Mouse (Mus musculus) 416B (cell line): ENCODE results near the gene Cluap1.
A peak's percentile ranks its signal among the peaks of the same experiment; 100 is the strongest.
"Not testable (repeated sequence)": the region's sequence is repeated elsewhere in the genome, so short reads cannot be mapped to it uniquely, and the experiment has no call there.

Experiments used
- DNase-seq: peaks from one replicate; pipeline ENCODE4 v3.0.0; 2011; ENCODE audit warnings: low read depth

The Cluap1 gene

DNA sequence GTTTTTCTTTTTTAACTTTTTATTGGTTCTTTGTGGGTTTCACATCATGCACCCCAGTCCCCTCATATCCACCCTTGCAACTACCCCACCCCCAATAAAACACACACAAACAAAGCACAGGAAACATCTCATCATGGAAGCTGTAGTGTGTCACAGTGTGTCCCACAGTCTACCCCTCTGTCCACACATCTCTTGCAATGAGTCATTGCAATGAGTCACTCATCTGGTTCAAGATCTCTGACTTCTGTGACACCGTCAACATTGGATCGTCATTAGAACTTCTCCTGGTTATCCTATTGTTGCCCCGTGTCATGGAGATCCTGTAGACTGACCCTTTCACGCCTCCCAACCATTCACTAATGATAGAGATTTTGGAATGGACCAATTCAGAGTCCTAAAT, 26.1 kb downstream of the Cluap1 start:
- DNase-seq = peak; percentile 86

DNA sequence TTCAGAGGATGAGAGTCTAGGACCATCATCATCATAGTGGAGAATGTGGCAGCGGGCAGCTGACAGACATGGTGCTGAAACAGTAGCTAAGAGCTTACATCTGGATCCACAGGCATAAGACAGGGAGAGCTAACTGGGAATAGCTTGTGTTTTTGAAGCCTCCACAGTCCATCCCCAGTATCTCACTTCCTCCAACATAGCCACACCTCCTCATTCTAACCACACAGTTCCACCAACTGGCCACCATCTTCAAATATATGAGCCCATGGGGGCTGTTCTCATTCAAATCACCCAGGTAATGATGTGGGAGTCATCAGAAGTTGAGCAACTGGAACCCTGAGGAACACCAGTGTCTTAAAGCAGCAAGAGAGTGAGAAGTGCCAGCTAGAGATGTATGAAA, 42.5 kb downstream of the Cluap1 start:
- DNase-seq = no peak

DNA sequence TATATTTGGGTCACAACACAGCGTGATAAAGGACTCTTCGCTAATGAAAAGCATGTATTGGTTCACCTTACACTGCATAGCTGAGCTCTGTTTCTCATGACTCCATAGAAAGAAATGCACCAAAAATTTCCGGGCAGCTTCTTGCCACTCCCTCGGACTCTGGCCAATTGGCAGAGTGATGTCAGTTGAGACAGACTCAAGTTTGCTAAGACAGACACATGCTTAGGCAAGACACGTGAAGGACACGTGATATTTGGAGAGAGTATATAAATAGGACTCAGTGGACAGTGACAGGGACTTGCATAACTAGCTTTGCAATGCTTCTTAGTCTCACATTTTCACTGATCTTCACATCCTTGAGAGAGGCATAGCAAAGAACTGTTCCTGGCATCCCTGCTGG, 47.8 kb downstream of the Cluap1 start:
- DNase-seq = no peak

DNA sequence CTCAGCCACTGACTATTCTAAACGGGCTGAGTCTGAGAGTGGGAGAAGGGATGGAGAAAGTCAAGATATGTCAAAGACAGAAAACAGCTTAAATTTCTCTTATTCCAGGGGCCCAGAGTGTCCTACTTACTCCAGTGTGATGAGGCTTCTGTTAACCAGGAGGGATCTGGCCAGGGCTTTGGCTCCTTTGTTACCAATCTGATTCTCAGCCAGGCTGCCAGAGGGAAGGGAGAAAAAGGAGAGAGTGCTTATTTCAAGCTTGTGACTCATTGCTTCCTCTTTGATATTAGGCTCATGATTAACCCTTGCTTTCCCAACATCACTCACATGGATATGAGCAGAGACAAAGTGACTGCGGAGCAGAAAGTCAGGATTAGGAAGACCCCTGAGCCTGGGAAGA, 50.7 kb downstream of the Cluap1 start:
- DNase-seq = peak; percentile 80

DNA sequence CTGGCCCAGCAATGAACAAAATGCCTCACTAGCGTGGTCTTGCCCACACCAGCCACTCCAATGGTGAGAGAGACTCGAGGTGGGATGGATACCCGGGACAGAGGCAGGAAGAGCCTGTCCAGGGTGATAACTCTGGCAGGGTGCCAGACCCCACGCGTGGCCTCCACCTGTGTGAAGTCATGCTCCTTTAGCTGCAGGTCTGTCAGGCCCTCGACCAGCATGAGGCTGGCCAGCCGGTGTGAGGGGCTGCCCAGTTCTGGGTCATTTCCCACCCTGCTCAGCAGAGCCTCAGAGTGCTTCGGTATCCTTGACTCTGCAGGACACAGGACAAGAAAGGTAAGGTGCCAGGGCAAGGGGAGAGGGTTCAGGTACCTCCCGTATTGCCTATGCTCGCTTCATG, 56.4 kb downstream of the Cluap1 start:
- DNase-seq = no peak

DNA sequence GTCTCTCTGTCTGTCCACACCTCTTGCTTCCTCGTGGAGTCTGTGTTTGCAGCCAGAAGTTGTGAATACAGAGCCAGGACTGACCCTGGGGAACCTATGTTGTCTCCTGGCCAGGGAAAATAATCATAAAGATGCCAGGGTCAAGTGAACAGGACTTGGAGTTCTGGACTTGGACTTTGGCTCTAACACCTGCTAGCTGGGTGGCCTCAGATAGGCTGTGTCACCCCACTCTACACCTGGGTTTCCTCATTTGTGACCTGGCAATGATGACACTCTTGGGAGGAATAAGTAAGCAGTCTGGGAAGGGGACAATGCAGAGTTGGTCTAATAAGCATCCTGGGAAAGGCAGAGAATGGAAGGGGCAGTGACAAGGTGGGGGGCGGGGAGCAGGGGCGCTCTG, 56.9 kb downstream of the Cluap1 start:
- no peak for DNase-seq

DNA sequence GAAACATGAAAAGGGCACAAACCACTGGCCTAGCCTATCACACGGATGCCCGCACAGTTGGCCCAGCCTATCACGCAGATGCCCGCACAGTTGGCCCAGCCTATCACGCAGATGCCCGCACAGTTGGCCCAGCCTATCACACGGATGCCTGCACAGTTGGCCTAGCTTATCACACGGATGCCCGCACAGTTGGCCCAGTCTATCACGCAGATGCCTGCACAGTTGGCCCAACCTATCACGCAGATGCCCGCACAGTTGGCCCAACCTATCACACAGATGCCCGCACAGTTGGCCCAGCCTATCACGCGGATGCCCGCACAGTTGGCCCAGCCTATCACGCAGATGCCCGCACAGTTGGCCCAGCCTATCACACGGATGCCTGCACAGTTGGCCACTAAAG, 65.9 kb downstream of the Cluap1 start:
- not testable (repeated sequence) for DNase-seq

DNA sequence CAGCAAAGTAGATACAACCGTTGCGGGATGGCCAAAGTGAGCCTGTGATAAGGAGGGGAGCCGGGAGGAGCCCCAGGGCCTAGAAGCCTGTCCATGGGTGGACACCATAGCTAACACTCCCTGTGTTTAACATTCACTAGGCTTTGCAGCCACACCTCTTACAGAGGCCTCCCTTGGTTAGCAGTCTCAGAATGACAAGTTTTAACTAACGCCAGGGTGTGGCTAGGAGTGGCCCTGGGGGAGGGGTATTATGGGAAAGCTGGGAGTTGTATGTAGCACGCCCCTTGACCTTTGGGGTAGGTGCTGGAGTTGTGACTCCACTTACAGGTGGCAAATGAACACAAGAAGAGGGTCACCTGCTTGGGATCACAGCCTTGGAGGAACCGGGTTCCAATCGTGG, 67.1 kb downstream of the Cluap1 start:
- peak; percentile 66 for DNase-seq

DNA sequence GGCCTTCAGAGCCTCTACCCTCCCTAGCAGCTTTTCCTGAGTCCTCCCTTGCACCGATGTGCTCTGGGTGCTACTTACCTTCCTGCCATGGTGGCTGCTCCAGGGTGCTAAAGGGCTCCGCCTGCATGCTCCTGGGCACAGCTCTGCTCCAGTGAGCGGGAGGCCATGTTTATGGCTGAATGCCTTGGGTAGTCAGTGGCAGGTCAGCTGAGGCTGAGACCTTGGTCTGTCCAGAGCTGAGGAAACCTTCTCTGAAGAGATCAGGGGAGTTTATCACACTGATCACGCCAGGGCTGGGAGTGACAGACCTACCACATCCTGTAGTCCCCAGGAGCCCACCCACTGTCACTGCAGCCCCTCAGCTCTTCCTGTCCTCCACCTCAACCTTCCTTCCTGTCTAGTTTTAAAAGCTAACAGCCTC, 67.7 kb downstream of the Cluap1 start, which contains the start of gene Nlrc3:
Gene Nlrc3, minus strand, starts transcription at position 382 of the 421 bp plus-strand sequence.
- DNase-seq = peak; percentile 93

DNA sequence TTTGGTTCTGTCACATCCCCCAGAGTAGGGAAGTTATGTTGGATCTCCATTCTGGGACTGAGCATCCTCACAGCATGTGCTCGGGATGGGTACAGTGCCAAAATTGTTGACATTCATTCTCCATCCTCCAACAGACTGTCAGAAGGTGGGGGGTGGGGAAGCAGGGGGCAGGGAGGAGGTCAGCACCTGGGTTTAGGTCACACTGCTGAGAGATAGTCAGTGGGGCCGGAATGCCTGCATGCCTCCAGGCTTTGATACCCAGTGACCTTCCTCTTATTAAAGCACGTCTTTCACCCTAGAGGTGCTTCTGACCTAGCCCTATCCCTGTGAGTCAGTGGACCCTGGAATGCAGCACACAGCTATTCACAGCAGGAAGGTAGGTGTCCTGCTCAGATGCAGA, 68.1 kb downstream of the Cluap1 start:
- DNase-seq = no peak

DNA sequence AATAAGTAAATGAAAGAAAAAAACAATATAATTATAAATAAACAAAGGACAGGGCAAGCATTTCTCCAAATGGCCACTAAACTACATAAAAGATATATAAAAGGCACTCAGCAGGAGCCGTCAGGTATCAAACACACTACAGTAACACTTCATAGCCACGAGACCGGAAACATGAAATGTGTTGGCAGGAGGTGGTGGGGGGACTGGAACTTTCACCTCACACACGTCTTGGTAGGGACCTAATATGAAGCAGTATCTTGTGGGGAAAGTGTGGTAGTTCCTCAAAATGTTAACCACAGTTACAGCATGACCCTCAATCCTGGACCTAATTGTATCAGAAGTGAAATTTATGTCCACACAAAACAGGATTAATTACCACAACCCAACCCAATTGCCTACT, 73.6 kb downstream of the Cluap1 start:
- peak; percentile 36 for DNase-seq

DNA sequence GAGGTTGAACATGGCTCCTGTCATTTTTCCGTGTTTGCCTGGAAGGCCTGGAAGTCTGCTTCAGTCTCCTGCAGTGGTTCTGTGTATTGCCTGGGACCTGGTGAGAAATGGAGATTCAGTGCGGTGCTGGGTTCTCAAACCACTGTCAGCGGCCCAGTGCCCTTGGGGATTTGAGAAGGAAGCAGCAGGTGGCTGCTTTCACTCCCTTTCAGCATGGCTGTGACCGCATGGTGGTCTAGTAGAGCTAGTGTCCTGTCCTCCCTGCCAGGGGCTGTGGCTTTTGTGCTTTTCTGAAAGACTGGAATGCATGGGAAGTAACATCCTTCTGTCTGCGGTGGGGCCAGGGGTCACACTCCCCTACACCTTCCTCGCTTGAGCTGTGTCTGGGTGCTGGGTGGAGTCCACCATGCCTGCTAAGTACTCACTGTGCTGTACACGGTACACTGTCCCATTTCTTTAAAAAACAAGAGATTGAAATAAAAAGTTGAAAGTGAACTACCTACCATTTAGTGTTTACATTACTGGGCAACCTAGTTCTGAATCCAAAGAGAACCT, 74.6 kb downstream of the Cluap1 start:
- no peak for DNase-seq

DNA sequence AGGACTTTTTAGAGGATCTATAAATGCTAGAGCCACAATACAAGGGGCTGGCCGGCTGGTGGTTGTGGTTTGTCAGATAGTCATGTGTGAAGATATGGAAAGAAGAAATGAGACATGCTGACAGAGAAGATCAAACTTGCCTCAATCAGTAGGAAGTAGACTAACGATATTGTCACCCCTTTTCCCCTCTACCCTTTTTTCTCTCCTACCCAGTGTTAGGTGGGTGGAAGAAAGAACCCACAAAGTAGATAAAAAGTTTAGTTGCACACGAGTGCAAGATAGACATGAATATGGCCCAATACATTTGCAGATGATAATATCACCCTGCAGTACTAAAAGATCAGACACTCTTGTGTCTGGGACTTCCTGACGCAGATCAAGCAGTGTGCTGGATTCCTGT, 79.8 kb downstream of the Cluap1 start:
- no peak for DNase-seq
